Mouse (Mus musculus): ENCODE data around the gene Agap2.
"Not testable (repeated sequence)": the region's sequence is repeated elsewhere in the genome, so short reads cannot be mapped to it uniquely, and the experiment has no call there.

DNA sequence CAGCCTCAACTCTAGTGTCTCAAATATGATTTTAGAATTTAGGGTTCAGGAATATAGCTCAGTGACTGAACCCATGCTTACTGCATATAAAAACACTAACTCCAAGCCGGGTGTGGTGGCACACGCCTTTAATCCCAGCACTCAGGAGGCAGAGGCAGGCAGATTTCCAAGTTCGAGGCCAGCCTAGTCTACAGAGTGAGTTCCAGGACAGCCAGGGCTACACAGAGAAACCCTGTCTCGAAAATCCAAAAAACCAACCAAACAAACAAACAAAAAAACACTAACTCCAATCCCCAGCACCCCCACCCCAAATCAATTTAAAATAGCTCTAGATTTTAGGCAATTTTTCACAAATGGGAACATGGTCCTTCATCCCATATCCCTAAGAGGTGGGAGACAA, 13.0 kb upstream of the Agap2 start:
- TF ChIP-seq ZNF384 (IDR thresholded peaks at IDR 0.05; ENCODE audit: low read depth, low read length); CTCF (conservative IDR thresholded peaks at IDR 0.05 in 1 of 2, IDR thresholded peaks at IDR 0.05 in 1 of 2; ENCODE audit: low read depth in 2 of 2, low read length in 2 of 2): not testable (repeated sequence)

All from CH12.LX (cell line).